Mouse (Mus musculus) megakaryocyte-erythroid progenitor cell, adult 5-6 weeks (primary cell): Measurements from ENCODE around the gene Stat5b. TPM values are rescaled to one million over a fixed set of nuclear protein-coding genes. Genes with fewer than 3 reads are reported as not detected.

Source experiments
- ATAC-seq: replicated peaks from 2 replicates; pipeline ENCODE4 v1.8.0; 2016; ENCODE audit warnings: mild to moderate bottlenecking, inconsistent platforms; ENCODE audit not compliant: severe bottlenecking, poor library complexity, low FRiP score, low TSS enrichment
- total RNA-seq, 2 experiments: library from RNA; stranded (forward) in 1 of 2; stranded (reverse) in 1 of 2; fragments of 200-1000, 215-1000 nt in 1 of 2; fragments of >200 nt in 1 of 2; fragmentation: Nextera tagmentation in 1 of 2; gene quantifications; 2 replicates each; pipeline ENCODE4 v1.2.3; 2014 to 2017

The Stat5b gene
- 45.1 and 53.5 TPM in 2 replicates for total RNA-seq (2014; fragmentation: Nextera tagmentation)
- total RNA-seq (2017) = 37.0 and 58.7 TPM in 2 replicates

DNA sequence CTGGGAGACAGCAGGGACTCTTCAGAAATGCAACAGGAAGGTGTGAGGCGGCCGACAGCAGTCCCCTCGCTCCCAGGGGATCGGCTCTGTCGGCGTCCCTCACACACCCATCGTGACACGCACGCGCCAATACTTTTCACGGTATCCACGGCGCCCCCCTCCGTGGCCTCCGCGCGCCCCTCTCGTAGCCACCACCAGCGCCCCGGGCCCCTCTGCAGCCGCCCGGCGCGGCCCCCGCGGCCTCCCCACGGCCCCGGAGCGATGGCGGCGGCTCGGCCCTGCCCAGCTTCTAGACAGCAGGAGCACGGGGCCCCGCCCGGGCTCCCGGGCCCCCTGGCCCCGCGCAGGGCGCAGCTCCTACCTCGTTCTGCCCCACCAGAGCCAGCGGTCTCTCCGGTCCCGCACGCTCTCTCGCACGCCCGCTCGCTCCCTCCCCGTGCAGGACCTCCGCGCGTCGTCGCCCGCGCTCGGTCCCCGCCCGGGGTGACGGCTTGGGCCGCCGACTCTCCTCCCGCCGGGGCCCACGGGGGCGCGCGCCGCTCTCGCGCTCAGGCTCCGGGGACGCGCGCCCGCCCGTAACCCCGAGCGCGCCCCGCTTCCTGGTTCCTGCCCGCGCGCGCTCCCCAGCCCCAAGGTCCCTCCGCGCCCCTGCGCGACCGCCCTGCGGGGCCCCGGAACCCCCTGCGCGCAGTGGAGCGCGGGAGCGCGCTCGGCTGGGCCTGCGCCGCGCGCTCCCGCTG lies at the start of gene Stat5b:
Stat5b (minus strand) TSS at position 687 of the 740 bp plus-strand sequence.
- ATAC-seq = peak; percentile 43

GRCm38 (mm10) chr11:100898441-100899199 lies 48.1 kb upstream of the Stat5b start:
- no peak for ATAC-seq

GRCm38 (mm10) chr11:100897294-100898231 lies 47.0 kb upstream of the Stat5b start:
- ATAC-seq = peak; percentile 28; the same call in 1 of the 2 replicates

DNA sequence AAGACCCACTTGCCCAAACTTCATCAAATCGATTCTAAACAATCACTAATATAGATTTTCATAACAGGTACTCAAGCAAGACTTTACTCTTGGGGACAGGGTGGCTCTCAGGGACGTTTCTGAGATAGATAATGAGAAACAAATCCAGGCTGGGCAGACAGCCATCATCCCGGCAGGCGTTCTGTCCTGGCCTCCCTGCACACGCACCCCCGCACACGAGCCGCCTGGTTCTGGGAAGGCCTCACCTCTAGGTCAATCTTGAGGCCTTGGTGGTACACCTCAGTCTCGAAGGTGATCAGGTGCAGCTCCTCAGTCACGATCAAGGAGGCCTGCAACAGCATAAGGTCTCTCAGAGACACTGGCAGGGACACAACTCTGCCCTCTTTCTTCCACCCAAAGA lies 45.6 kb upstream of the Stat5b start:
- no peak for ATAC-seq

DNA sequence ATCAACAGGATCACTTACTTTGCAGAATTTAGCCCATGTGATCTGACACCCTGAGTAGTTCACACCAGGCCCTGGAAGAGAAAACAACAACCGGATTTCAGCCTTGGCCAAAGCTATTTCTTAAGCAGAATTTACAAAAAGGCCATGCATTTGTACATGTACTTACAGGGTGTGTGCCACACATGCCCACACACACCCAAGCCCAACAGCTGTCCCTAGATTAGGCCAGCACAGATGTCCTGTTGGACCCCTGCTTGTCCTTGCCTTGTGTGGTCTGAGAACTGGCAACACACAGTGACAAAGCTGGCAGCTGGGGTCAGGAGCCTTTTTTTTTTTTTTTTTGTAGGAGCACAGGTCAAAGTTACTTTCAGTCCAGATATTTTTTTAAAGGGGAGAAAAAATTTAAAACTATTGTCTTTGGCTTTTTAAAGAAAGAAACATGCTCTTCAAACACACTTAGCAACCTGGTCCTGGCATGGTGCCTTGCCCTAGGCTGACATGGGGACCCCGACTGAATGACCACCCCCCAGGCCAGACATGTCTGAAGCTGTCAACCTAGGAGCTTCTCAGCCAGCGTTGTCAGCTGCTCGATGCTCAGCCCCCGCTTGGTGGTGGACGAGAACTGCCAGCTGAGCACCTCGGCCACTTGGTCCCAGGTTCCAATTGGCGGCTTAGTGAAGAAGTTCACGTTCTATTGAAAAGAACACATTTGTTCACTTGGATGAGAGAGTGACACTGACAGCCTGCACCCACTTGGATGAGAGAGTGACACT lies 43.8 kb upstream of the Stat5b start:
- ATAC-seq = no peak

DNA sequence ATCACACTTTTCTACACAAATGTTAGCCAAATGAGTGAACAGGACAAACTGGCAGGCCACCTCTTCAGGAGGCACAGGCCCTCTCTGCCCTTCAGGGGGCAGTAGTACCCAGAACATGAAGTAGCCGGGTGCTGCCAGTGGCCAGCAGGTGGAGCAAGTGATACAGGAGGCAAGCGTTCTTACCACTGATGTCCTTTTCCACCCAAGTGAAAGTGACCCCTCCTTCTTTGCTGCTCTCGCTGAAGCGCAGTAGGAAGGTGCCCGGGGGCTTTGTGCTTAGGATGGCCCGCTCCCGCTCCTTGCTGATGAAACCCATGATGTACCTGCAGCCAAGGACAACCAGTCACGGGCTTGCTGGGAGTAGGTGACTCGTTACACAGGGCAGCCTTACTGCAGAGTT lies 43.0 kb upstream of the Stat5b start:
- peak; percentile 70 for ATAC-seq

DNA sequence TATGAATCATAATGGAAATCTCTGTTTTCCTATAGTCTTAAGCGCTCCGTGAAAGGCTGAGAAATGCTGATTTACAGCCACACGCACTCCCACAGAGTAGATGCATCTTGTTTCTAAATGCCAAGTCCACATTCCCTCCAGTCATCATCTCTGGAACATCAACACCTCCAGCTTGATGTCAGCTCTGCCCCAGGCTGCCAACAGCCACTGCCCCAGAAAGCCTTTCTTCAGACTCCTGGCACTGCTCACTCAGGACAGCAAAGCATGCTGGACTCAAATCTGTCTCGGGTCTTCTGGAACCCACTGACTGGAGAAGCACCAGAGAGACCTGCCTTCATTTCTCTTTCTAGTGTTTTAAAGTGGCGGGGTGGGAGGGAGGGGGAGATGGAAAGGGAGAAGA lies 41.9 kb upstream of the Stat5b start:
- no peak for ATAC-seq

- ATAC-seq = peak; percentile 63
Measured at GRCm38 (mm10) chr11:100891256-100892123, 41.0 kb upstream of the Stat5b start.

- no peak for ATAC-seq
Measured at GRCm38 (mm10) chr11:100890481-100890880, 40.0 kb upstream of the Stat5b start.

DNA sequence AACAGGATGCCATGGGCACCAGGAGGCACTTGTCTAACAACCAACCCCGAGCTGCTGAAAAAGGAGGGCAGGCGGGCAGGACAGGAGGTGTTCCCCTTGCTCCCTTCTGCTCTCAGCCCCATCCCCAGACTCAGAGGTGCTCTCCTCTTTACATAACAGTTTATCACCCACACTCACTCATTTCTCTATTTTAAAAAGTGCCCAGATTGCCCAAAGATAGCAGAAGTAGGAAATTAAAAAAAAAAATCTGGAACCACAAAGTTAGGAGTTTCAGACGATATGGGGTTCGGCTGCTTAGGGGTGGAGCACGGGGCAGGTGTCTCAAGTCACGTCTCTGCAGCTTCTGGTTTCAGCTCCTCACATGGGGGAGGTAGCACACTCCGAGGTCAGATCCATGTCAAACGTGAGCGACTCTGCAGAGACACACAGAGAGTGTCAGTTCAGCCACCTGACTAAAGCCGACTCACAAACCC lies 37.9 kb upstream of the Stat5b start:
- no peak for ATAC-seq

GRCm38 (mm10) chr11:100887764-100888163 lies 37.2 kb upstream of the Stat5b start:
- ATAC-seq = no peak

- ATAC-seq = no peak
Measured at GRCm38 (mm10) chr11:100887236-100887635, 36.7 kb upstream of the Stat5b start.

- ATAC-seq = peak; percentile 54
Measured at GRCm38 (mm10) chr11:100886188-100886740, 35.7 kb upstream of the Stat5b start.

DNA sequence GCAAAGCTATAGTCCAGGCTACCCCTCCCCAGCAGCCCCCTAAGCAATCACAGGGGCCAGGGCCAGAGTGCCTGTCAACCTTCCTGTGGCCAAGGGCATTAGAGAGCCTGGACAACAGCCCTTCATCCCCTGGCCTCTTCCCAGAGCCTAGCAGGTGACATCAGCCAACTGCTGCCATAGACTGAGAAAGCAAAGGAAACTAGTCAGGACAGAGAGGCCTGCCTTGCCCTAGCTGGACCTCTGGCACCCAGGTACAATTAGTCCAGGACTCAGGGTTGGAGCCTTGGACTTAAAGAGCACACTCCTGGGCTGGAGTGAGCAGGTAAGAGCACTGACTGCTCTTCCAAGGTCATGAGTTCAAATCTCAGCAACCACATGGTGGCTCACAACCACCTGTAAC lies 34.9 kb upstream of the Stat5b start:
- ATAC-seq = no peak

GRCm38 (mm10) chr11:100883640-100884039 lies 33.1 kb upstream of the Stat5b start:
- ATAC-seq = no peak

GRCm38 (mm10) chr11:100879321-100880078 lies 29.0 kb upstream of the Stat5b start:
- peak; percentile 80 for ATAC-seq

DNA sequence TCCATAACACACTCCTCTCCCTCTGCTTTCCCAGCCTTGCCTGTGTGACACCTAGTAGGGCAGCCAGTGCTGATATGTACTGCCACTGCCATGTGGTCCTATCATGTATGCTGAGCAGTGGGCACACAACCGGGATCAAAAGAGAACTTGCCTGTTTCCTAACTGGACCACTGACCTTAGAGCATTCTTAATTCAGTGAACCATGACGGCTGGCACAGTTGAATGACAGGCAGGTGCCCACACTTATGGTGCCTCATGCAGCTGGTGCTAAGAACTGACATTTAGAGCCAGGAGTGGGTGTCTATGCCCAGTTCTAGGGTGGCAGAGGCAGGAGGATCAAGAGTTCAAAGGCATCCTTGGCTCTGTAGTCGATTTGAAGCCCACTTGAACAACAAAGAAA lies 25.2 kb upstream of the Stat5b start:
- ATAC-seq = no peak
